Mouse (Mus musculus) lung, postnatal 0 days (tissue): ENCODE data around the gene Olfr223.
A peak's percentile ranks its signal among the peaks of the same experiment; 100 is the strongest.

ENCODE experiments used
- CTCF ChIP-seq: IDR thresholded peaks from 2 replicates; pipeline ENCODE4 v1.5.1; 2016; ENCODE audit warnings: antibody characterized with exemption, mild to moderate bottlenecking
- EP300 ChIP-seq: IDR thresholded peaks from 2 replicates; pipeline ENCODE4 v1.6.1; 2016; ENCODE audit warnings: antibody characterized with exemption, mild to moderate bottlenecking, control low read depth

DNA sequence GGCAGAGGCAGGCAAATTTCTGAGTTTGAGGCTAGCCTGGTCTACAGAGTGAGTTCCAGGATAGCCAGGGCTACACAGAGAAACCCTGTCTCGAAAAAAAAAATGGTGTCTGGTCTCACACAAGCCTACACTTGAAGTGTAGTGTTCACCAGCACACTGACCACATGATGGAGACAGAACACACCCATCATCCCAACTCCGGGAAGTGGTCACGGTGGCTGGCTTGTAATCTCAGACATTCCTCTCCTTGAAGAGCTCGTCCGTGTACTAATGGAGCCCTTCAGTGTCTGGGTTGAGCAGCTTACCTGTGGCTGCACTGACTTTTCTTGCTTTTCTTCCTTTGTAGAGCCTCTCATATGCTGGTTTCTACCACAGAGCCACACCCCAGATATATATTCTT lies 48.1 kb upstream of the Olfr223 start:
- TF ChIP-seq CTCF (peak; percentile 46), EP300 (peak; percentile 66)
